Mouse (Mus musculus) ES-Bruce4 (cell line): ENCODE measurements around the gene Dlat.

Experiments
- CTCF ChIP-seq: IDR thresholded peaks from one replicate; pipeline ENCODE4 v1.8.1; 2011; ENCODE audit warnings: low read depth, low read length
- EP300 ChIP-seq: IDR thresholded peaks from 2 replicates; pipeline ENCODE4 v1.6.1; 2011; ENCODE audit warnings: low read depth, low read length; ENCODE audit not compliant: insufficient read depth
- POLR2A ChIP-seq: IDR thresholded peaks from one replicate; pipeline ENCODE4 v1.8.1; 2011; ENCODE audit warnings: low read length; ENCODE audit not compliant: insufficient read depth

GRCm38 (mm10) chr9:50612115-50612514 is 47.5 kb downstream of the Dlat start:
- TF ChIP-seq POLR2A (no peak), CTCF (no peak), EP300 (no peak)
